Mouse (Mus musculus) lung, embryonic 14.5 days (tissue): Measurements from ENCODE around the gene Calm3. TPM values are rescaled to one million over a fixed set of nuclear protein-coding genes. Genes with fewer than 3 reads are reported as not detected.

ENCODE experiments used
- ATAC-seq: fragments of 200-750 bp; cut with Nextera tagmentation; 2 replicates; pipeline ENCODE4 v1.8.0; 2017; ENCODE audit warnings: mild to moderate bottlenecking, moderate TSS enrichment, moderate library complexity; ENCODE audit not compliant: insufficient read depth
- DNase-seq: peaks from one replicate; pipeline ENCODE4 v3.0.0-alpha.2; 2015
- H3K27ac ChIP-seq: fragments of 300-500 bp; sonication (generic); 2 replicates; pipeline ENCODE4 v1.5.1; 2014; ENCODE audit warnings: low read depth, mild to moderate bottlenecking, moderate library complexity
- H3K27me3 ChIP-seq: fragments of 300-500 bp; sonication (generic); 2 replicates; pipeline ENCODE4 v1.6.1; 2014; ENCODE audit warnings: low read length, control low read depth; ENCODE audit not compliant: insufficient read depth
- H3K36me3 ChIP-seq: fragments of 300-500 bp; sonication (generic); 2 replicates; pipeline ENCODE4 v1.6.1; 2014; ENCODE audit warnings: control low read depth; ENCODE audit not compliant: insufficient read depth
- H3K4me1 ChIP-seq: fragments of 300-500 bp; sonication (generic); 2 replicates; pipeline ENCODE4 v1.6.1; 2014; ENCODE audit warnings: antibody characterized with exemption, control low read depth; ENCODE audit not compliant: insufficient read depth
- H3K4me2 ChIP-seq: fragments of 300-500 bp; sonication (generic); 2 replicates; pipeline ENCODE4 v1.6.1; 2014; ENCODE audit warnings: mild to moderate bottlenecking
- H3K4me3 ChIP-seq: fragments of 300-500 bp; sonication (generic); 2 replicates; pipeline ENCODE4 v1.5.1; 2014; ENCODE audit warnings: low read depth, low read length
- H3K9ac ChIP-seq: fragments of 300-500 bp; sonication (generic); 2 replicates; pipeline ENCODE4 v1.6.1; 2014
- H3K9me3 ChIP-seq: fragments of 300-500 bp; sonication (generic); 2 replicates; pipeline ENCODE4 v1.6.1; 2016; ENCODE audit warnings: low read depth, low read length, control low read depth
- CTCF ChIP-seq: IDR thresholded peaks from 2 replicates; pipeline ENCODE4 v1.5.1; 2016; ENCODE audit warnings: antibody characterized with exemption, low read depth
- WGBS: fragments of 180-500 bp; shearing (Covaris S2); extraction: QIAGEN DNeasy Blood & Tissue Kit; methylation state at CpG from one replicate; pipeline ENCODE4 v1.1.7; 2014; 5-methylcytosine and 5-hydroxymethylcytosine counted together
- polyA plus RNA-seq: library from polyadenylated mRNA; unstranded; fragments of >200 nt; fragmentation: Nextera tagmentation; extraction: Ambion mirVana; gene quantifications from 2 replicates; pipeline ENCODE4 v1.2.1, GENCODE M21; 2014

Gene Calm3
- polyA plus RNA-seq, 1 experiment from 2014 or later, result 155 TPM

DNA sequence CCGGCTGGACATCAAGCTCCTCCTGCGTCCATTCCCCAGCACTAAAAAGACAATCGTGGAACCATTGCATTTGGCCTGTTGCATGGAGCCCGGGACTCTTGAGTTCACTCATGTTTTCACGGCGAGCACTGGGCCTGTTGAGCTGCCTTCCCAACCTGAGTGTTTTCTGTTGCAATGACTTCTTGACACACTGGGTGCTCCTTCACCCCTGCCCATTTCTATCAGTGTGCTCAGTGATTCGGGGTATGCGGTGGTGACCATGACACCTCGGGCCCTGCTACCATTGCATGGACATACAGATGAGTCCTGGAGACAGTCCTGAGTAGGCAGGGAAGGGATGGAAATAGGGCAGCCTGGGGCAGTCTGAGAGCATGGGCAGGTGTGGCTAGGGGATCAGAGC is 51.4 kb downstream of the Calm3 start:
- no peak overlapping the region for H3K4me3 ChIP-seq
- ATAC-seq (no peak), DNase-seq (no peak)
- peaks cover 31% of the 10 kb centered on the region for H3K36me3 ChIP-seq
- no peaks in the 10 kb centered on the region for H3K9me3 ChIP-seq
- WGBS, result 89% methylated on average over 9 of the region's 9 CpGs
- H3K27me3 ChIP-seq, result no peaks in the 10 kb centered on the region
- H3K4me2 ChIP-seq, result no peak overlapping the region
- no peak for TF ChIP-seq CTCF
- H3K27ac ChIP-seq, result no peak overlapping the region
- peaks cover 4% of the 10 kb centered on the region; the same call in 1 of the 2 replicates for H3K4me1 ChIP-seq
- H3K9ac ChIP-seq, result no peak overlapping the region

- no peaks in the 10 kb centered on the region for H3K4me1 ChIP-seq
- no peak overlapping the region for H3K9ac ChIP-seq
- DNase-seq (peak; percentile 46), ATAC-seq (no peak)
- peaks cover 31% of the 10 kb centered on the region for H3K36me3 ChIP-seq
- H3K4me3 ChIP-seq, result no peak overlapping the region
- TF ChIP-seq CTCF, result no peak
- 81% methylated on average over 10 of the region's 10 CpGs for WGBS
- H3K4me2 ChIP-seq, result no peak overlapping the region
- H3K27ac ChIP-seq, result no peak overlapping the region
- H3K9me3 ChIP-seq, result no peaks in the 10 kb centered on the region
- no peaks in the 10 kb centered on the region for H3K27me3 ChIP-seq
Observed at GRCm38 (mm10) chr7:16871600-16871999, 52.3 kb downstream of the Calm3 start.

- 27% methylated on average over 16 of the region's 16 CpGs for WGBS
- no peak overlapping the region for H3K4me3 ChIP-seq
- no peak overlapping the region for H3K9ac ChIP-seq
- ATAC-seq (peak; percentile 83), DNase-seq (peak; percentile 71)
- H3K36me3 ChIP-seq, result peaks cover 46% of the 10 kb centered on the region
- no peak overlapping the region for H3K27ac ChIP-seq
- peak overlapping the region; percentile 39; the same call in 1 of the 2 replicates for H3K4me2 ChIP-seq
- no peaks in the 10 kb centered on the region for H3K9me3 ChIP-seq
- H3K4me1 ChIP-seq, result no peaks in the 10 kb centered on the region
- no peak for TF ChIP-seq CTCF
- no peaks in the 10 kb centered on the region for H3K27me3 ChIP-seq
Observed at GRCm38 (mm10) chr7:16869497-16869896, 54.4 kb downstream of the Calm3 start.

DNA sequence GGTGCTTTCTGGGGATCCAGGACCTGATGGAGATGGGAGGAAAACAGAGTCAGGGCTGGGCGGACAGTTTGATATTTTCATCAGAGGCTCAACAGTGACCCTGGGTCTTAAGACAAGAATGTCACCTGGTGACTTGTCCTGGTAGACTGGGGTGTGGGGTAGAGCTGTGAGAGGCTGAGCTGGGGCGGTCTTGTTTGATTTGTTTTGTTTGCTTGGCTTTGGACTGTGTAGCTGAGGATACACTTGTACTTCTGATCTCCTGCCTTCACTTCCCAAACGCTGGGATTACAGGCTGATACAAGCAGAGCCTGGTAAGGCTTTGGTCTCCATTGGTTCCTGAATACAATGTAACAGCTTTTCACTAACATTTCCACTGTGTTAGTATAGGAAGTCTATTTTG is 56.4 kb downstream of the Calm3 start:
- H3K4me2 ChIP-seq, result no peak overlapping the region
- H3K36me3 ChIP-seq, result peaks cover 51% of the 10 kb centered on the region
- no peak overlapping the region for H3K9ac ChIP-seq
- WGBS, result 66% methylated on average over 3 of the region's 3 CpGs
- no peak overlapping the region for H3K4me3 ChIP-seq
- DNase-seq (no peak), ATAC-seq (no peak)
- no peak for TF ChIP-seq CTCF
- H3K27me3 ChIP-seq, result no peaks in the 10 kb centered on the region
- H3K27ac ChIP-seq, result no peak overlapping the region
- H3K9me3 ChIP-seq, result no peaks in the 10 kb centered on the region
- H3K4me1 ChIP-seq, result no peaks in the 10 kb centered on the region

Other genes starting within 250 kb of the Calm3 start
- gene Ceacam15, start 248.4 kb downstream of the Calm3 start, polyA plus RNA-seq, result not detected in 2 replicates
- gene Ceacam9, start 202.2 kb downstream of the Calm3 start, polyA plus RNA-seq, result not detected in 2 replicates
- 287 and 295 TPM in 2 replicates for gene Ap2s1, start 185.7 kb downstream of the Calm3 start, polyA plus RNA-seq
- 32.6 and 35.7 TPM in 2 replicates for gene Slc1a5, start 142.8 kb downstream of the Calm3 start, polyA plus RNA-seq
- gene Strn4, start 108.2 kb downstream of the Calm3 start, polyA plus RNA-seq, result 117 and 134 TPM in 2 replicates
- 27.7 and 31.9 TPM in 2 replicates for gene Fkrp, start 107.4 kb downstream of the Calm3 start, polyA plus RNA-seq
- gene Prkd2, start 81.2 kb downstream of the Calm3 start, polyA plus RNA-seq, result 19.6 and 20.2 TPM in 2 replicates
- gene Dact3, start 48.8 kb downstream of the Calm3 start, polyA plus RNA-seq, result 6.6 and 7.8 TPM in 2 replicates
- 10.8 and 11.1 TPM in 2 replicates for gene Gng8, start 32.3 kb downstream of the Calm3 start, polyA plus RNA-seq
- gene Ptgir, start 17.6 kb downstream of the Calm3 start, polyA plus RNA-seq, result 1.3 and 1.6 TPM in 2 replicates
- gene Pnmal2, start 20.6 kb upstream of the Calm3 start, polyA plus RNA-seq, result 3.1 and 3.3 TPM in 2 replicates
- gene Pnmal1, start 35.6 kb upstream of the Calm3 start, polyA plus RNA-seq, result 0.11 and 0.20 TPM in 2 replicates
- 0.09 and 0.20 TPM in 2 replicates for gene Gm42372, start 59.0 kb upstream of the Calm3 start, polyA plus RNA-seq
- 27.3 and 29.2 TPM in 2 replicates for gene Ccdc8, start 68.6 kb upstream of the Calm3 start, polyA plus RNA-seq
- 103 and 117 TPM in 2 replicates for gene Ppp5c, start 103.8 kb upstream of the Calm3 start, polyA plus RNA-seq
- gene Hif3a, start 138.3 kb upstream of the Calm3 start, polyA plus RNA-seq, result 33.1 and 38.0 TPM in 2 replicates
- 0.11 and 0.18 TPM in 2 replicates for gene Psg16, start 149.9 kb upstream of the Calm3 start, polyA plus RNA-seq
- not detected in 2 replicates for gene Ceacam3, start 226.2 kb upstream of the Calm3 start, polyA plus RNA-seq